Mouse (Mus musculus) limb, embryonic 14.5 days (tissue): ENCODE data around the gene Dnaja3. TPM values are rescaled to one million over a fixed set of nuclear protein-coding genes. Genes with fewer than 3 reads are reported as not detected.

Source experiments
- ATAC-seq: fragments of 200-750 bp; cut with Nextera tagmentation; 2 replicates; pipeline ENCODE4 v1.8.0; 2017; ENCODE audit warnings: low read depth, moderate number of reproducible peaks, moderate TSS enrichment; ENCODE audit not compliant: low FRiP score
- DNase-seq: peaks from one replicate; pipeline ENCODE4 v3.0.0-alpha.2; 2015; ENCODE audit warnings: low spot score
- H3K27ac ChIP-seq: fragments of 300-500 bp; sonication (generic); replicated peaks from 2 replicates; pipeline ENCODE4 v1.5.1; 2014; ENCODE audit warnings: low read depth, mild to moderate bottlenecking, low read length, moderate library complexity, mixed read lengths
- H3K27me3 ChIP-seq: fragments of 300-500 bp; sonication (generic); 2 replicates; pipeline ENCODE4 v1.6.1; 2014; ENCODE audit warnings: low read length, mixed read lengths; ENCODE audit not compliant: control insufficient read depth, insufficient read depth
- H3K36me3 ChIP-seq: fragments of 300-500 bp; sonication (generic); 2 replicates; pipeline ENCODE4 v1.6.1; 2014; ENCODE audit warnings: mild to moderate bottlenecking, low read length, moderate library complexity, mixed read lengths; ENCODE audit not compliant: control insufficient read depth, insufficient read depth
- H3K4me1 ChIP-seq: fragments of 300-500 bp; sonication (generic); 2 replicates; pipeline ENCODE4 v1.6.1; 2014; ENCODE audit warnings: antibody characterized with exemption, low read length, mixed read lengths; ENCODE audit not compliant: control insufficient read depth, insufficient read depth
- H3K4me2 ChIP-seq: fragments of 300-500 bp; sonication (generic); replicated peaks from 2 replicates; pipeline ENCODE4 v1.6.1; 2014; ENCODE audit warnings: low read depth, mild to moderate bottlenecking, low read length, moderate library complexity; ENCODE audit not compliant: severe bottlenecking
- H3K4me3 ChIP-seq: fragments of 300-500 bp; sonication (generic); replicated peaks from 2 replicates; pipeline ENCODE4 v1.5.1; 2014; ENCODE audit warnings: low read length
- H3K9ac ChIP-seq: fragments of 300-500 bp; sonication (generic); 2 replicates; pipeline ENCODE4 v1.6.1; 2014; ENCODE audit warnings: mild to moderate bottlenecking, low read depth, low read length, moderate library complexity; ENCODE audit not compliant: severe bottlenecking
- H3K9me3 ChIP-seq: fragments of 300-500 bp; sonication (generic); 2 replicates; pipeline ENCODE4 v1.6.1; 2016; ENCODE audit warnings: low read length; ENCODE audit not compliant: control insufficient read depth
- POLR2A ChIP-seq: fragments of 200-500 bp; IDR thresholded peaks from 2 replicates; pipeline ENCODE4 v1.8.0; 2012; ENCODE audit warnings: inconsistent platforms, mild to moderate bottlenecking, moderate library complexity, borderline replicate concordance; ENCODE audit not compliant: insufficient read depth, insufficient read length; ENCODE audit errors: extremely low read depth
- WGBS: fragments of 180-500 bp; shearing (Covaris S2); extraction: QIAGEN DNeasy Blood & Tissue Kit; methylation state at CpG from one replicate; pipeline ENCODE4 v1.1.7; 2014; 5-methylcytosine and 5-hydroxymethylcytosine counted together
- polyA plus RNA-seq, 2 experiments: library from polyadenylated mRNA; depleted of rRNA in 1 of 2; stranded (reverse) in 1 of 2; unstranded in 1 of 2; fragments of >200 nt; fragmentation: Nextera tagmentation in 1 of 2; extraction: Ambion mirVana in 1 of 2; gene quantifications; 2 replicates each; pipeline versions ENCODE4 v1.2.1 to v1.2.3; 2012 to 2014

The Dnaja3 gene
- polyA plus RNA-seq, 2 experiments: 30.2 to 54.7 TPM

GRCm38 (mm10) chr16:4635760-4636159 is 4.0 kb upstream of the Dnaja3 start:
- peaks cover 4% of the 10 kb centered on the region; the same call in 1 of the 2 replicates for H3K4me1 ChIP-seq
- H3K27ac ChIP-seq: no peak overlapping the region
- WGBS: 64% methylated on average over 4 of the region's 4 CpGs
- no peaks in the 10 kb centered on the region for H3K27me3 ChIP-seq
- no peak overlapping the region for H3K4me2 ChIP-seq
- H3K9ac ChIP-seq: no peak overlapping the region
- DNase-seq (no peak), ATAC-seq (no peak)
- no peak for TF ChIP-seq POLR2A
- peaks cover 16% of the 10 kb centered on the region for H3K36me3 ChIP-seq
- H3K9me3 ChIP-seq: no peaks in the 10 kb centered on the region
- no peak overlapping the region for H3K4me3 ChIP-seq

DNA sequence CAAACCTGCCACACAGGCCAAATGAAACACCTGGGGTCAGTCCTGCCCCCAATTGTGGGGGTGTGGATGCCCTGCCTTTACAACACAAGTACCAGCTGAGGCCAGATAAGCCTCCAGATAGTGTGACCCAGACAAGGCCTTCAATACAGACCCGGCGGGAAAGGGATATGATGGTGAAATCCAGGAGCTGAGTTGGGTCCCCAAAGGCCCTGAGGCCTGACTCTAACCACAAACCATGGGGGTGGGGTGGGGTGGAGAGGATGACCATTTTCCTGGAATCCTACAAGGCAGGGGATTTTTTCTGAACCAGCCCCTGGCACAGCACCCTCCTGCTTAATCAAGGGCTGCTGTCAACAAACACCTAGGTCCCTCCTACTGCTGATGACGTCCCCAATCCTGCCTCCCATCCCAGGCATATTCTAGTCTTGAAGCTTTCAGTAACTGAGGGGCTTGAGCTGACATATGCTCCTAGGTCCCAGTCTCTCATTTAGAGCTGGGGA is 848 bp upstream of the Dnaja3 start:
- H3K36me3 ChIP-seq: peaks cover 8% of the 10 kb centered on the region
- no peak for ATAC-seq
- DNase-seq: no peak
- no peak overlapping the region for H3K4me3 ChIP-seq
- H3K27me3 ChIP-seq: no peaks in the 10 kb centered on the region
- TF ChIP-seq POLR2A: no peak
- 80% methylated on average over 3 of the region's 3 CpGs for WGBS
- H3K4me2 ChIP-seq: no peak overlapping the region
- no peak overlapping the region for H3K9ac ChIP-seq
- H3K4me1 ChIP-seq: peaks cover 36% of the 10 kb centered on the region
- no peak overlapping the region for H3K27ac ChIP-seq
- no peaks in the 10 kb centered on the region for H3K9me3 ChIP-seq

GRCm38 (mm10) chr16:4640267-4641005 is 647 bp downstream of the Dnaja3 start:
- H3K4me2 ChIP-seq: peak overlapping the region; percentile 65
- H3K9me3 ChIP-seq: no peaks in the 10 kb centered on the region
- DNase-seq (peak; percentile 44), ATAC-seq (peak; percentile 6)
- H3K9ac ChIP-seq: peak overlapping the region; percentile 84
- H3K27me3 ChIP-seq: no peaks in the 10 kb centered on the region
- no peak for TF ChIP-seq POLR2A
- H3K4me3 ChIP-seq: peak overlapping the region; percentile 76
- WGBS: 2% methylated on average over 17 of the region's 17 CpGs
- H3K36me3 ChIP-seq: peaks cover 17% of the 10 kb centered on the region
- peaks cover 44% of the 10 kb centered on the region for H3K4me1 ChIP-seq
- H3K27ac ChIP-seq: peak overlapping the region; percentile 85

- ATAC-seq (no peak), DNase-seq (no peak)
- H3K27me3 ChIP-seq: no peaks in the 10 kb centered on the region
- H3K9me3 ChIP-seq: no peaks in the 10 kb centered on the region
- TF ChIP-seq POLR2A: no peak
- H3K36me3 ChIP-seq: peaks cover 24% of the 10 kb centered on the region
- H3K4me1 ChIP-seq: peaks cover 51% of the 10 kb centered on the region
- H3K9ac ChIP-seq: peak overlapping the region; percentile 84
- 32% methylated on average over 3 of the region's 3 CpGs for WGBS
- H3K4me2 ChIP-seq: peak overlapping the region; percentile 65
- peak overlapping the region; percentile 76 for H3K4me3 ChIP-seq
- peak overlapping the region; percentile 85 for H3K27ac ChIP-seq
Measured at GRCm38 (mm10) chr16:4641119-4641838, 1.5 kb downstream of the Dnaja3 start.

- peak overlapping the region; percentile 76 for H3K4me3 ChIP-seq
- H3K27ac ChIP-seq: peak overlapping the region; percentile 76
- H3K9me3 ChIP-seq: no peaks in the 10 kb centered on the region
- no peak for TF ChIP-seq POLR2A
- no peaks in the 10 kb centered on the region for H3K27me3 ChIP-seq
- DNase-seq: peak; percentile 74
- peak overlapping the region; percentile 65 for H3K4me2 ChIP-seq
- H3K36me3 ChIP-seq: peaks cover 29% of the 10 kb centered on the region
- peak overlapping the region; percentile 49 for H3K9ac ChIP-seq
- peaks cover 60% of the 10 kb centered on the region for H3K4me1 ChIP-seq
- 27% methylated on average over 13 of the region's 13 CpGs for WGBS
- ATAC-seq: peak; percentile 42; the same call in 1 of the 2 replicates
Measured at GRCm38 (mm10) chr16:4642190-4642589, 2.4 kb downstream of the Dnaja3 start.
